ENCODE assay signal across 20 mouse cellular contexts in the genomic region with DNA sequence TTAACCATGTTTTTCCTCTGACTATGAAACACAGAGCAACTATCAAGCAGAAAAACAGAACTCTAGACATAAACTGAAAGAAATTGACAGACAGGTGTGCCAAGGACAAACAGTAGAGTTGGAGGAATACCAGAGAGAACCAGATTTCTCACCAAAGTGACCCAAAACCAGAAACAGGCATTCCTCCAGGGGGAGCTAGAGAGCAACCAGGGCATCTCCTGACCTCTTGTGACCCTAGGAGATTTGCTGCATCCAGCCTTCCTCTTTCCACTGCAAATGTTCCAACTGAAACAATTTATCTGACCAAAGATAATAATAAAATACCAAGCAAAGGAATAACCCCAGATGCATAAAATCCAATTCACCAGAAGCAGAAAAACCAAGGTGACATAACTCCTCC. TPM values are rescaled to one million over a fixed set of nuclear protein-coding genes. Genes with fewer than 3 reads are reported as not detected.
DNase-seq lines count a peak whose midpoint lies in the region; ATAC-seq and TF ChIP-seq lines count a peak whose summit lies in the region.
"Had no signal": no experiment of that assay in that cellular context is flagged by ENCODE, and none has a peak within 500 bp of the region (broad histone marks: within the 10 kb centered on the region; RNA-seq: fewer than 3 reads in every experiment).

No protein-coding gene starts in this region.

- H3K4me2 ChIP-seq in liver, embryonic 12.5 days, result no peak overlapping the region
- H3K4me2 ChIP-seq in CH12.LX (ENCODE audit: insufficient read depth, low read depth, poor library complexity, severe bottlenecking), result no peak overlapping the region
- no peak overlapping the region for H3K4me2 ChIP-seq in hindbrain, postnatal 0 days (ENCODE audit: low read depth, low read length)
- H3K4me2 ChIP-seq in forebrain, embryonic 12.5 days, result no peak overlapping the region
- H3K4me2 ChIP-seq: hindbrain, embryonic 14.5 days; midbrain, embryonic 15.5 days had no signal

- dilution Hi-C loops in CH12.LX (cut with MboI; ENCODE audit: extremely low pct_ligation_motif_present, extremely low pct_unique_long_range_greater_than_20kb, low sequenced_read_pairs), result no loop called here

- H3K36me3 ChIP-seq in liver, embryonic 12.5 days, result no peaks in the 10 kb centered on the region
- H3K36me3 ChIP-seq in CH12.LX (replicated peaks in 1 of 2; ENCODE audit: control insufficient read depth in 1 of 2, insufficient read depth in 1 of 2, low read length in 1 of 2), result no peaks in the 10 kb centered on the region
- no peaks in the 10 kb centered on the region for H3K36me3 ChIP-seq in hindbrain, postnatal 0 days (ENCODE audit: insufficient read depth, low read length)
- no peaks in the 10 kb centered on the region for H3K36me3 ChIP-seq in forebrain, embryonic 12.5 days (replicated peaks)
- H3K36me3 ChIP-seq: forebrain, embryonic 10.5 days; midbrain, embryonic 15.5 days had no signal

- TF ChIP-seq RAD21 in CH12.LX (IDR thresholded peaks at IDR 0.05; ENCODE audit: low read depth, low read length), result no peak

- H3K4me1 ChIP-seq in liver, embryonic 12.5 days, result no peaks in the 10 kb centered on the region
- H3K4me1 ChIP-seq in CH12.LX (ENCODE audit: control insufficient read depth in 1 of 2, insufficient read depth in 2 of 2), result no peaks in the 10 kb centered on the region
- H3K4me1 ChIP-seq in hindbrain, postnatal 0 days (ENCODE audit: insufficient read depth, low read length), result no peaks in the 10 kb centered on the region
- no peaks in the 10 kb centered on the region for H3K4me1 ChIP-seq in forebrain, embryonic 12.5 days
- H3K4me1 ChIP-seq: forebrain, embryonic 10.5 days; midbrain, embryonic 15.5 days had no signal

- TF ChIP-seq CTCF in CH12.LX (conservative IDR thresholded peaks at IDR 0.05 in 1 of 2, IDR thresholded peaks at IDR 0.05 in 1 of 2; ENCODE audit: low read depth in 2 of 2, low read length in 2 of 2), result peak; percentile 44 to 55
- TF ChIP-seq CTCF in hindbrain, postnatal 0 days (IDR thresholded peaks at IDR 0.05; ENCODE audit: low read depth), result no peak

- ATAC-seq in liver, embryonic 12.5 days, result no peak
- 0 out of 2 replicates have a peak, but pooled peaks have one; percentile 31 for ATAC-seq in megakaryocyte progenitor cell, adult 5-6 weeks (replicated peaks; ENCODE audit: poor library complexity)
- ATAC-seq in hindbrain, postnatal 0 days, result no peak
- ATAC-seq in forebrain, embryonic 12.5 days (ENCODE audit: low FRiP score), result no peak
- ATAC-seq: midbrain, embryonic 15.5 days had no signal

- TF ChIP-seq EP300 in CH12.LX (IDR thresholded peaks at IDR 0.05; ENCODE audit: low read length), result no peak

- no peak overlapping the region for H3K4me3 ChIP-seq in liver, embryonic 12.5 days
- no peak overlapping the region for H3K4me3 ChIP-seq in CH12.LX (replicated peaks in 1 of 3; ENCODE audit: low read depth in 2 of 3, low read length in 2 of 3, poor library complexity in 1 of 3)
- H3K4me3 ChIP-seq in hindbrain, postnatal 0 days (ENCODE audit: low read length), result no peak overlapping the region
- H3K4me3 ChIP-seq in forebrain, embryonic 12.5 days (replicated peaks), result no peak overlapping the region
- H3K4me3 ChIP-seq: forebrain, embryonic 10.5 days; midbrain, embryonic 15.5 days had no signal

- TF ChIP-seq POLR2A in CH12.LX (IDR thresholded peaks at IDR 0.05; ENCODE audit: low read depth, low read length), result no peak

- in situ Hi-C loops in CH12.LX (cut with MboI; ENCODE audit: low pct_ligation_motif_present, low pct_unique_long_range_greater_than_20kb, low sequenced_read_pairs), result no loop called here

- H3K9me3 ChIP-seq in liver, embryonic 12.5 days (replicated peaks), result no peaks in the 10 kb centered on the region
- H3K9me3 ChIP-seq in CH12.LX (replicated peaks; ENCODE audit: low read length), result peaks cover 6% of the 10 kb centered on the region
- H3K9me3 ChIP-seq in hindbrain, postnatal 0 days (ENCODE audit: low read length), result no peaks in the 10 kb centered on the region
- no peaks in the 10 kb centered on the region for H3K9me3 ChIP-seq in forebrain, embryonic 12.5 days

- H3K27me3 ChIP-seq in liver, embryonic 12.5 days (replicated peaks), result peaks cover 7% of the 10 kb centered on the region; the same call in 1 of the 2 replicates
- peaks cover 10% of the 10 kb centered on the region for H3K27me3 ChIP-seq in CH12.LX (replicated peaks)
- H3K27me3 ChIP-seq in hindbrain, postnatal 0 days (ENCODE audit: insufficient read depth, low read length), result no peaks in the 10 kb centered on the region
- peaks cover 25% of the 10 kb centered on the region for H3K27me3 ChIP-seq in forebrain, embryonic 12.5 days

- no peak overlapping the region for H3K9ac ChIP-seq in liver, embryonic 12.5 days
- H3K9ac ChIP-seq in CH12.LX (ENCODE audit: insufficient read depth, low read depth), result no peak overlapping the region
- no peak overlapping the region for H3K9ac ChIP-seq in hindbrain, postnatal 0 days (replicated peaks; ENCODE audit: low read length)
- no peak overlapping the region for H3K9ac ChIP-seq in forebrain, embryonic 12.5 days
- H3K9ac ChIP-seq: hindbrain, embryonic 14.5 days; midbrain, embryonic 15.5 days had no signal

- H3K79me2 ChIP-seq in CH12.LX (replicated peaks; ENCODE audit: control insufficient read depth, extremely low read depth, insufficient read depth, poor library complexity, severe bottlenecking), result no peaks in the 10 kb centered on the region

- DNase-seq in liver, result peak; percentile 8
- DNase-seq in CH12.LX (ENCODE audit: extremely low read depth), result no peak
- DNase-seq in R1 (ENCODE audit: low read depth, low spot score), result peak; percentile 65
- DNase-seq in hindbrain, postnatal 0 days (ENCODE audit: low spot score), result no peak
- no peak for DNase-seq in embryo, embryonic 9.5 days (ENCODE audit: extremely low spot score)
- DNase-seq: adrenal gland, adult 8-10 months; cerebellum, adult 8-10 months; gastrocnemius, postnatal 14 days; kidney, postnatal 10 days; right cerebral cortex, postnatal 14 days had no signal

- H3K27ac ChIP-seq in liver, embryonic 12.5 days, result no peak overlapping the region
- no peak overlapping the region for H3K27ac ChIP-seq in CH12.LX (ENCODE audit: insufficient read depth, low read depth)
- no peak overlapping the region for H3K27ac ChIP-seq in hindbrain, postnatal 0 days
- H3K27ac ChIP-seq in forebrain, embryonic 12.5 days, result no peak overlapping the region
- H3K27ac ChIP-seq: forebrain, embryonic 10.5 days; hindbrain, embryonic 14.5 days; midbrain, embryonic 15.5 days had no signal

TF ChIP-seq in CH12.LX, 34 proteins besides CTCF, POLR2A, EP300 and RAD21:
- TF ChIP-seq MYC (IDR thresholded peaks at IDR 0.05; ENCODE audit: low read depth, low read length), result no peak
- peak; percentile 29 for TF ChIP-seq SMC3 (IDR thresholded peaks at IDR 0.05; ENCODE audit: low read depth, low read length)

RNA-seq across cellular contexts. Expression of gene Gsx1, which starts 41.2 kb away (rescaled TPM):
- polyA plus RNA-seq in liver, embryonic 12.5 days (2016; fragmentation: Nextera tagmentation; extraction: Ambion mirVana), result not detected in 2 replicates
- total RNA-seq in CH12.LX (2012; rRNA removed) (not detected in 2 replicates), CH12.LX (2014; rRNA removed) (not detected in 2 replicates)
- polyA plus RNA-seq in CH12.LX (2012; ENCODE audit: insufficient read length, low read depth), result not detected in 2 replicates
- not detected in 2 replicates for total RNA-seq in megakaryocyte progenitor cell, adult 5-6 weeks (2015)
- not detected in 2 replicates for total RNA-seq in megakaryocyte progenitor cell, adult 5-6 weeks (2017)
- 5.7 and 6.1 TPM in 2 replicates for total RNA-seq in hindbrain, postnatal 0 days (2014; rRNA removed)
- 1.9 TPM in 2 replicates for polyA plus RNA-seq in hindbrain, postnatal 0 days (2015; fragmentation: Nextera tagmentation; extraction: Ambion mirVana)
- polyA plus RNA-seq in forebrain, embryonic 12.5 days (2016; fragmentation: Nextera tagmentation; extraction: Ambion mirVana), result 8.6 and 8.7 TPM in 2 replicates
- total RNA-seq: adrenal gland, adult 8-10 months; gastrocnemius, postnatal 14 days; neutrophil, adult 5-6 weeks had no signal
- polyA plus RNA-seq: heart, embryonic 14.5 days; lung, embryonic 16.5 days; stomach, embryonic 14.5 days had no signal

Comparison
In these comparisons a context has a peak if more than half of its experiments do, and no peak if none do; other contexts are left out.
1. DNase-seq: peak in liver (single experiment) and R1 (single experiment); none in CH12.LX (single experiment), hindbrain, postnatal 0 days (single experiment) and embryo, embryonic 9.5 days (single experiment).